Mouse (Mus musculus) spleen, adult 12 weeks (tissue): ENCODE measurements around the gene Atp4b.

ENCODE experiments used
- DNase-seq: peaks from one replicate; pipeline ENCODE4 v3.0.0; 2022; ENCODE audit warnings: low spot score

Atp4b gene

DNA sequence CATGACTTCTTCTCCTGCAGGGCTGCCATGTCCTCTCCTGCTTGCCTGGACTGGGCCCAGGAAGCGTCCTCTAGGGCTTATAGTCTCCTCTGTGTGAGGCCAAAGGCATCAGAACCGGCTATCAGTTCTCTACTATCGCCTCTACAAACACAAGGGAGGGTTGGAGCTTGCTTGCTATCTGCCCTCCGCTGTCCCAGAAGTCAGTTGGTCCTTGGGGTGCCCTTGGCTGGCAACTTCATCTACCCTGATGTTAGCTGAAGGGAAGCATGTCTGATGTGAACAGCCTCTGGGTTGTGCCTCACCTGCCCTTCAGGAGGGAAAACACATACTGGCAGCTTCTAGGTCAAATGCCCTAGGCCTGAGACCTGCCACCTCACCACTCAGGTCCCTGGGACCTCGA, at the start of gene Atp4b:
Gene Atp4b, minus strand, starts transcription at position 101 of the 400 bp plus-strand sequence.
- DNase-seq, result no peak

GRCm38 (mm10) chr8:13442152-13442551, 45.5 kb upstream of the Atp4b start:
- no peak for DNase-seq

- DNase-seq, result no peak
Observed at GRCm38 (mm10) chr8:13437531-13437930, 40.9 kb upstream of the Atp4b start.

- DNase-seq, result no peak
Observed at GRCm38 (mm10) chr8:13436052-13436451, 39.4 kb upstream of the Atp4b start.

GRCm38 (mm10) chr8:13434889-13435288, 38.3 kb upstream of the Atp4b start, which contains the start of gene Tmem255b:
Gene Tmem255b (plus strand): TSS chr8:13435189.
- no peak for DNase-seq

DNA sequence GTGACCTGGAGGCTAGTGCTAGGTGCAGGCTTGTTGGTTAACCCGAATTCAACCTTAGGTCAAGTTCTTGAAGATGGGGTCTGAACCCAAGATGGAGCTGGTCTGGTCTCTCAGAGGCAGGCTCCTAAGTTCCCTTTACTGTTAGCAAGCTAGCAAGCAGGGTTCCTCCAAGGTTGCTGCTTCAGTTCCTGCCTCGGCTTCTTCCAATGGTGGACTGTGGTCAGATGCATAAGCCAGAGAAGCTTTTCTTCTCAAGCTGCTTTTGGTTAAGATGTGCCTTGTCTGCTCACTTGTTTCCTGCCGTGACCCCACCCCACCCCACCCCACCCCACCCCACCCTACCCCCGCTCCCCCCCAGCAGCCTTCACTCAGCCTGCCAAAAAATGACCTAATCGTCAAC, 36.5 kb upstream of the Atp4b start:
- DNase-seq, result no peak

DNA sequence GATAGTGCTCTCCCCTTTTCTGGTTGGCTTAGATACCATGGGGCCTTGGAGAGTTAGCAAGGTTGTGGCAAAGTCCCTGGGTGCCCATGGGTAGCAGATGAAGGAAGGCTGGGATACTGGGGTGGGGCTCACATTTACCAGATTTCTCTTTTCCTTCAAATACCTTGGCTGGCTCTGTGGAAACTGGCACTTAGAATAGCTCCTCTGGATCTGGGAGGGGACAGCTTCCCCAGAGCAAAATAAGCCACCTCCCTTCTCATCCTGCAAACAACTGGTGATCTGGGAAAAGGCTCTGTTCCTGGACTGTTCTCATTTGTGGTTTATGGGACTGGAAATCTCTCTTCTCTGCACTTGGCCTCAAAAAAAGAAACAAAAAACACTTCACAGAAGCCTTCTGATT, 34.2 kb upstream of the Atp4b start:
- DNase-seq, result no peak

DNA sequence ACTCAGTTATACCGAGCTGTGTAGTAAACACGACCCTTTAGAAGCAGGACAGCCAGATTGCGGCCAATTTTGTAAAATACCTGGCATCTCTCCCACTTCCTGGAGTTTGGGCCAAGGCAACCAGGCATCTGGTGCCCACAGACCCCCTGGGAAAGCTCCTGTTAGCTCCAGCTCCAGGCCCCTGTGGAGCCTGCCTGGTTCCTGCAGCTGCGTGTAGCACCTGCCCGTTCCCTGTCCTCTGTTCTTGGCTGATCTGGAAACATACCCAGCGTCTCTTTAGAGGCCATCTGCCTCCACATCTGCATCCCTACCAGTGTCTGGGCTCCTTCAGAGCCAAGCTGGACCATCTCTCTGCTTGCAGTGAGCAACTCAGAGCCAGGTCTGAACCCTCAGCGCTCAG, 33.8 kb upstream of the Atp4b start:
- no peak for DNase-seq

DNA sequence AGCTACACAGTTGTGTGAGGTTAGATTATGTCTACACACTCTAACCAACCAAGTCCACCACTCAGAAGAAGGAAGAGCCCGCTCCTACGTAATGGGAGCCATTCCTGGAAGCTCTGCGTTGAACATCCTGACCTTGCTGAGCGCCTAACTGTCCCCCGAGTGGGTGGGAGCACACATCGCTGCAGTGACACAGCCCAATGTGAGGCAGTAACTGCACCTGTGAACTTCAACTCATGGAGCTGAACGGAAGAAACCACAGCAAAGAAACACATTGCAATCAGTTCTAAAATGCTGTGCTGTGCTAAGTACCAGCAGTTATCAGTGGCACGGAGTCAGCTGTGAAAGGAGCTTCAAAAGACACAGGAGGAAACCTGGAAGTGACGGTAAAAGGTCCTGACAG, 31.5 kb upstream of the Atp4b start:
- no peak for DNase-seq

- no peak for DNase-seq
Observed at GRCm38 (mm10) chr8:13427351-13427750, 30.7 kb upstream of the Atp4b start.

GRCm38 (mm10) chr8:13420970-13421369, 24.3 kb upstream of the Atp4b start:
- DNase-seq, result no peak

- DNase-seq, result no peak
Observed at GRCm38 (mm10) chr8:13419111-13419639, 22.6 kb upstream of the Atp4b start.

DNA sequence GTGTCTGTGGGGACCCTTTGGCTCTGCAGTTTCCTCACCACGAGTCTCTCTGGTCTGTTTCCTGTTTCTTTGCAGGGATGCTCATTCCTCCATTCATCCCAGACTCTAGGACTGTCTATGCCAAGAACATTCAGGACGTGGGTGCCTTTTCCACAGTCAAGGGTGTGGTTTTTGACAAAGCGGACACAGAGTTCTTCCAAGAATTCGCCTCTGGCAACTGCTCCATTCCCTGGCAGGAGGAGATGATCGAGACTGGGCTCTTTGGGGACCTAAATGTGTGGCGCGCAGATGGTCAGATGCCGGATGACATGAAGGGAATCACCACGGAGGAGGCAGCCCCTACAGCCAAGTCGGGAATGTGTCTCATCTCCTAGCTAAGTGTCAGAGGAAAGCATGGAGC, 19.3 kb upstream of the Atp4b start:
- no peak for DNase-seq

DNA sequence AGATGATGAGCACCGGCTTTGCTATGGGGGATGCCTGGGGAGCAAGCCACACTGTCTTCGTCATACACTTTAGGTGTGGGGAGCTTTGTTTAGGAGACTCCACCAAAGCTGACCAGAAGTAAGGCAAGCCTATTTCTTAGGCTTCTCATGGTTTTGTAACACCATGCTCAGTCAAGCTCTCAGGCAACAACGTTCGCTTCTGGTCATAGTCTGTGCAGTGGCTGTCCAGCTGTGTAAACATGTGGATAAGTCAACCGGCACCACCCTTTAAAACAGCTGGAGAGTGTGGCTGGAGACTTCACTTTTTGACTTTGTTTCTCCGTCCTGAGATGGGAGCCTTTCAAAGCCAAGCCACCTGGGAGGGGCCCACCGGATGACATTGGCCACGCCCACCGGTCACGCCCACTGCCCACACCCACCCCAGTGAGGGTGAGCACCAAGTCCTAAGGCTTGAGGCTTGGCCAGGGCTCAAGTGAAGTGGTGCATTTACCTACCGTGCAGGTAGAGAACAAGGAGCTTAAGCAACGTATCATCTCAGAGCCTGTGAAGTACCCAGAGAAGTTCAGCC, 17.3 kb upstream of the Atp4b start:
- DNase-seq, result no peak

DNA sequence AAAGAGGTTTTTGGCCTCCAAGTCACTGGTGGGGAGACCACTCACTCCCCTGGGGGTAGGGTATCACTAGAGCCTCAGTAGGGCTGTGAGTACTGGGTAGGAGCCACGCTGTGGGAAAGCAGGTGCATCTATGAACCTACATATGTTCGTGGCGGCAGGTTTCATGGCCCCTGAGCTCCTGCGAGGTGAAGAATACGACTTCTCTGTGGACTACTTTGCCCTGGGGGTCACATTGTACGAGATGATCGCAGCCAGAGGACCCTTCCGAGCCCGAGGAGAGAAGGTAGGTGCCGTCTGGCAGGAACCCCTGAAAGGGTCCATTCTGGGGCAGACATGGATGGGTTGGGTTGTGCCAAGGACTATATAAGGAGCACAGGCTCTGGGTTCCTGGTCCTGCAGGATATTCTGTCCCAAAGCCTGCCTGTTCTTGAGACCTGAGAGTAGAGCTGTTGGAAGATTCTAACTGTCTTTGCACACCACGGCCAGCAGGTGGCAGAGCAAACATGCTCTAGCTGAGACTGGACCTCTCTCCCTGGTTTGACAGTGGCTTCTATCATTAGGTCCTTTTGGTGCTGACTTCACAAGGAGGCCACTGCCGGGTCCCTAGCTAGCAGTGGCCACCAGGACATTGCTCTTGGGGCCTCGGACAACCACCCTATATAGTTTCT, 16.4 kb upstream of the Atp4b start:
- peak; percentile 29 for DNase-seq

DNA sequence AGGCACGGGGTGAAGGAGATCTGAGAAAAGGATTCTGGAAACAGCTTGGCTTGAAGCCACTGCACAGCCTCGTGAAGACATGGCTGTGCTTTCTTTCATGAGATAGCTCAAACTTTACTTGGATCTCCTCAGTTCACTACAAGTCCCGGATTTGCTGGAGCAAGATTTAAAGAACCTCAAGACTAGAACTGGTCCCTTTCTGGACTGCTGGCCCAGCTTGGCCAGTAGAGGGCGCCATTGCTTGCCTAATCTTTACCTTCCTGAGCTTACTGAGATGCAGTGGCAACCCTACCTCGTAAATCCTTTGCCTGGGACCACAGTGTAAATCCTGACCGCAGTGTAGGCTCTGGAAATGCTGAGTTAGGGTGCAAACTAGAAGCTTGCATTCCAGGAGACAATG, 15.0 kb upstream of the Atp4b start:
- DNase-seq, result peak; percentile 21

DNA sequence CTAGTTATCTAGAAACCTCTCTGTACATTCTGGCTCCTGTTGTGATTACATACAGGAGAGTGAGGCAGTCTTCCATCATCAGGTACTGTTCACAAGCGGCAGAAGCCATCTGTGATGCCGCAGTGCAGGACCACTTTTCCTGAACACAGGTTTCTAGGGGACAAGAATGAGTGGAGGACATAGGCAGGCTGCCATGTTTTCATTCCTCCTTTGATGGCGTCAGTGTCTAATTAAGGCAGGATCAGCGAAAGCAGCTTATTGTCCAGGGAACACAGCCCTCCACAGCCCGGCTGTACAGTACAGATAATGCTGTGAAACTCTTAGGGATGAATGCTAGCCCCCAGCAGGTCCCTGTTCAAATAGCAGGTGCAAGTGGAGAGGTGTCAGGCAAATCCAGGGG, 9.4 kb upstream of the Atp4b start:
- DNase-seq, result no peak

GRCm38 (mm10) chr8:13404666-13405131, 8.1 kb upstream of the Atp4b start, which contains the start of gene Grk1:
Gene Grk1 (plus strand): TSS chr8:13405081.
- DNase-seq, result no peak

GRCm38 (mm10) chr8:13403517-13403916, 6.9 kb upstream of the Atp4b start:
- no peak for DNase-seq

GRCm38 (mm10) chr8:13393869-13394268, 2.8 kb downstream of the Atp4b start:
- no peak for DNase-seq

DNA sequence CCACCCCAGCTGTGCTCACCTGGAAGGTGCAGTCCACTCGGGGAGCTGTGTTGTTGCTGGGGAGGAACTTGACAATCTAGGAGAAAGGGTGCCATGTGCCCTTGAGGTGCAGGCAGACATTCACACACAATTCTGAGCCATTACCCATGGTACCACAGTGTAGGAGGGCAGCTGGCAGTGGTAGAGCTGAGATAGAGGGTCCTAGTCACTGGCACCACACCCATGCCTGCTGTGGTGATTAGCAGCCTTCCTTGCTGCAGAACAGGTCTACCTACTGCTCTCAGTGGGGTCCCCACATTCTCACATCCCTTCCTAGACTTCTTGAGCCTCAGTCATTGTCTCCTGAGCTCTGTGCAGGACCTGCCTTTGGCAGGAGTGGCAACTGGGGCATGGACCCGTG, 7.9 kb downstream of the Atp4b start:
- no peak for DNase-seq

- DNase-seq, result no peak
Observed at GRCm38 (mm10) chr8:13387728-13388127, 8.9 kb downstream of the Atp4b start.

- no peak for DNase-seq
Observed at GRCm38 (mm10) chr8:13386366-13386765, 10.3 kb downstream of the Atp4b start.

- no peak for DNase-seq
Observed at GRCm38 (mm10) chr8:13382999-13383398, 13.6 kb downstream of the Atp4b start.
